ENCODE assay signal across 21 mouse cellular contexts in the genomic region with DNA sequence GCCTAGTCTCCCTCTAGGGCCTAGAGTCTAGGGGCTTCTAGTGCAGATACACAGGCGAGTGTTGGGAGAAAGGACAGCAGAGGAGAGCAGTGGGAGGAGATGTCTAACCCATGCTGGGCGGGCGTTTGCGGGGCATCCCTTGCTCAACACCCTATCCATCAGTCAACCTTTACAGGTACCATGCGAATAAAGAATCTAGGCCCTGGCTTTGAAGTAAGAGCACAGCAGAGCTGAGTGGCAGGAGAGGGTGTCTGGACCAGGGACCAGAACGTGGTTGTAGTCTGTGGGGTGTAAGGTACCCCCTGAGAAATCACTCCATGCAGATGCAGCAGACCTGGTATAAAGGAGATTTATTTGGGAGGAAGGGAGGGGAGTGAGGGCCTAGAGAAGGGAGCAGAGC. TPM values are rescaled to one million over a fixed set of nuclear protein-coding genes. Genes with fewer than 3 reads are reported as not detected.
DNase-seq lines count a peak whose midpoint lies in the region; ATAC-seq and TF ChIP-seq lines count a peak whose summit lies in the region.
"Had no signal": no experiment of that assay in that cellular context is flagged by ENCODE, and none has a peak within 500 bp of the region (broad histone marks: within the 10 kb centered on the region; RNA-seq: fewer than 3 reads in every experiment).

No protein-coding gene starts in this region.

- H3K4me3 ChIP-seq in heart, embryonic 11.5 days (ENCODE audit: low read depth, low read length): no peak overlapping the region
- no peak overlapping the region for H3K4me3 ChIP-seq in kidney, postnatal 0 days (replicated peaks; ENCODE audit: low read depth, low read length)
- H3K4me3 ChIP-seq in E14TG2a.4 (replicated peaks; ENCODE audit: low read length): peak overlapping the region; percentile 68; the same call in 1 of the 2 replicates
- H3K4me3 ChIP-seq in intestine, embryonic 15.5 days (replicated peaks): no peak overlapping the region
- H3K4me3 ChIP-seq: hindbrain, embryonic 15.5 days had no signal

- intact Hi-C loops in heart, postnatal 25 days (cut with DNase I): no loop called here

- WGBS in heart, embryonic 11.5 days (ENCODE audit: insufficient replicate concordance): 63% methylated on average over 6 of the region's 6 CpGs
- 83% methylated on average over 6 of the region's 6 CpGs for WGBS in kidney, postnatal 0 days
- 81% methylated on average over 6 of the region's 6 CpGs for WGBS in intestine, embryonic 15.5 days

- H3K4me2 ChIP-seq in heart, embryonic 11.5 days: no peak overlapping the region
- no peak overlapping the region for H3K4me2 ChIP-seq in kidney, postnatal 0 days (ENCODE audit: low read length)
- no peak overlapping the region for H3K4me2 ChIP-seq in intestine, embryonic 15.5 days (replicated peaks)

- H3K27me3 ChIP-seq in heart, embryonic 11.5 days (ENCODE audit: control insufficient read depth, insufficient read depth, low read length): peaks cover 2% of the 10 kb centered on the region; the same call in 1 of the 2 replicates
- H3K27me3 ChIP-seq in kidney, postnatal 0 days (ENCODE audit: insufficient read depth, low read length): no peaks in the 10 kb centered on the region
- peaks cover 89% of the 10 kb centered on the region for H3K27me3 ChIP-seq in E14TG2a.4 (ENCODE audit: insufficient read depth, low read length)
- H3K27me3 ChIP-seq in intestine, embryonic 15.5 days (replicated peaks): no peaks in the 10 kb centered on the region

- no peak overlapping the region; the same call in 1 of the 2 replicates for H3K9ac ChIP-seq in heart, embryonic 11.5 days (ENCODE audit: low read depth, low read length)
- no peak overlapping the region for H3K9ac ChIP-seq in kidney, postnatal 0 days (ENCODE audit: low read depth, low read length)
- H3K9ac ChIP-seq in intestine, embryonic 15.5 days: no peak overlapping the region
- H3K9ac ChIP-seq: hindbrain, embryonic 15.5 days; liver, embryonic 13.5 days had no signal

- H3K36me3 ChIP-seq in heart, embryonic 11.5 days (ENCODE audit: control insufficient read depth, insufficient read depth, low read length): no peaks in the 10 kb centered on the region
- no peaks in the 10 kb centered on the region for H3K36me3 ChIP-seq in kidney, postnatal 0 days (ENCODE audit: insufficient read depth, low read length)
- H3K36me3 ChIP-seq in E14TG2a.4 (ENCODE audit: insufficient read depth, low read length): no peaks in the 10 kb centered on the region
- no peaks in the 10 kb centered on the region for H3K36me3 ChIP-seq in intestine, embryonic 15.5 days
- H3K36me3 ChIP-seq: embryonic facial prominence, embryonic 13.5 days; hindbrain, embryonic 15.5 days had no signal

- no peak for ATAC-seq in heart, embryonic 11.5 days (replicated peaks; ENCODE audit: insufficient number of reproducible peaks, low FRiP score, low TSS enrichment)
- ATAC-seq in kidney, postnatal 0 days (replicated peaks; ENCODE audit: low FRiP score, low read depth): no peak
- ATAC-seq in intestine, embryonic 15.5 days: no peak

- no peak for DNase-seq in heart, postnatal 25 days (ENCODE audit: low spot score)
- no peak for DNase-seq in kidney, postnatal 0 days (ENCODE audit: low spot score)
- DNase-seq in kidney, postnatal 4 days: no peak
- DNase-seq in thymus, postnatal 36 days: no peak
- DNase-seq in c-Kit-positive CD71-positive TER-119-positive erythroid progenitor cells, embryonic 14.5 days (ENCODE audit: low spot score): no peak
- DNase-seq: B cell, adult 2 months; cerebellum, postnatal 36 days; liver, embryonic 13.5 days; midbrain, embryonic 14.5 days; right cerebral cortex, postnatal 14 days; thymus, adult 18-20 months had no signal

- H3K4me1 ChIP-seq in heart, embryonic 11.5 days (ENCODE audit: control insufficient read depth, insufficient read depth, low read length): peaks cover 50% of the 10 kb centered on the region
- H3K4me1 ChIP-seq in kidney, postnatal 0 days (replicated peaks; ENCODE audit: insufficient read depth, low read length): peaks cover 37% of the 10 kb centered on the region
- peaks cover 51% of the 10 kb centered on the region for H3K4me1 ChIP-seq in E14TG2a.4 (replicated peaks; ENCODE audit: low read depth, low read length)
- peaks cover 39% of the 10 kb centered on the region for H3K4me1 ChIP-seq in intestine, embryonic 15.5 days (replicated peaks)

- peak overlapping the region; percentile 46; the same call in 1 of the 2 replicates for H3K27ac ChIP-seq in heart, embryonic 11.5 days (ENCODE audit: low read depth, low read length)
- peak overlapping the region; percentile 21; the same call in 1 of the 2 replicates for H3K27ac ChIP-seq in kidney, postnatal 0 days
- 0 out of 2 replicates have a peak overlapping the region, but pooled peaks have one; percentile 0 for H3K27ac ChIP-seq in intestine, embryonic 15.5 days
- H3K27ac ChIP-seq: hindbrain, embryonic 15.5 days; liver, embryonic 13.5 days had no signal

- H3K9me3 ChIP-seq in heart, embryonic 11.5 days (replicated peaks; ENCODE audit: control insufficient read depth, low read length): no peaks in the 10 kb centered on the region
- H3K9me3 ChIP-seq in kidney, postnatal 0 days (replicated peaks; ENCODE audit: low read length): no peaks in the 10 kb centered on the region
- no peaks in the 10 kb centered on the region for H3K9me3 ChIP-seq in E14TG2a.4 (ENCODE audit: low read length)
- no peaks in the 10 kb centered on the region for H3K9me3 ChIP-seq in intestine, embryonic 15.5 days
- H3K9me3 ChIP-seq: embryonic facial prominence, embryonic 13.5 days; hindbrain, embryonic 15.5 days; liver, embryonic 13.5 days had no signal

- no peak for TF ChIP-seq CTCF in kidney, postnatal 0 days (IDR thresholded peaks at IDR 0.05; ENCODE audit: low read depth)
- TF ChIP-seq CTCF in E14TG2a.4 (conservative IDR thresholded peaks at IDR 0.05; ENCODE audit: low read length): no peak

RNA-seq across cellular contexts. Expression of a gene that starts 10.8 kb away (rescaled TPM):
- polyA plus RNA-seq in heart, embryonic 11.5 days (2014; fragmentation: Nextera tagmentation; extraction: Ambion mirVana): 31.0 and 33.9 TPM in 2 replicates
- total RNA-seq in heart, postnatal 25 days (2021): 10 to 100 TPM; 56.0 to 69.2 TPM
- polyA plus RNA-seq in kidney, postnatal 0 days (2015; fragmentation: Nextera tagmentation; extraction: Ambion mirVana): 123 and 127 TPM in 2 replicates
- 65.6 and 72.9 TPM in 2 replicates for polyA plus RNA-seq in intestine, embryonic 15.5 days (2015; fragmentation: Nextera tagmentation; extraction: Ambion mirVana)

RNA-seq across cellular contexts. Expression of a gene that starts 25.0 kb away (rescaled TPM):
- polyA plus RNA-seq in heart, embryonic 11.5 days (2014; fragmentation: Nextera tagmentation; extraction: Ambion mirVana): 0.07 and 0.20 TPM in 2 replicates
- total RNA-seq in heart, postnatal 25 days (2021): not detected
- polyA plus RNA-seq in kidney, postnatal 0 days (2015; fragmentation: Nextera tagmentation; extraction: Ambion mirVana): 0.36 and 0.46 TPM in 2 replicates
- 0.24 and 0.37 TPM in 2 replicates for polyA plus RNA-seq in intestine, embryonic 15.5 days (2015; fragmentation: Nextera tagmentation; extraction: Ambion mirVana)
- total RNA-seq: gastrocnemius, postnatal 14 days; megakaryocyte progenitor cell, adult 5-6 weeks had no signal

RNA-seq across cellular contexts. Expression of a gene that starts 58.1 kb away (rescaled TPM):
- not detected in 2 replicates for polyA plus RNA-seq in heart, embryonic 11.5 days (2014; fragmentation: Nextera tagmentation; extraction: Ambion mirVana)
- total RNA-seq in heart, postnatal 25 days (2021): not detected
- polyA plus RNA-seq in kidney, postnatal 0 days (2015; fragmentation: Nextera tagmentation; extraction: Ambion mirVana): 14.3 and 15.9 TPM in 2 replicates
- polyA plus RNA-seq in intestine, embryonic 15.5 days (2015; fragmentation: Nextera tagmentation; extraction: Ambion mirVana): not detected in 2 replicates
- total RNA-seq: adrenal gland, postnatal 4 days; gastrocnemius, postnatal 14 days; layer of hippocampus, postnatal 10 days; left cerebral cortex, postnatal 10 days; megakaryocyte progenitor cell, adult 5-6 weeks had no signal
- polyA plus RNA-seq: embryonic facial prominence, embryonic 13.5 days; liver, embryonic 13.5 days; midbrain, embryonic 14.5 days had no signal

Comparison
In these comparisons a context has a peak if more than half of its experiments do, and no peak if none do; other contexts are left out.
1. RNA of a gene that starts 58.1 kb away (polyA plus RNA-seq): 14.3 to 15.9 TPM in kidney, postnatal 0 days; not detected in heart, embryonic 11.5 days and not detected in intestine, embryonic 15.5 days; every median in the first group is over 10 times any median in the second.
2. Peak in every context shown above with its lines, with median percentiles within 50 percentile points of each other: H3K27ac ChIP-seq.